7 mouse cellular contexts compared by ENCODE assay signal in genomic region chr12:84771981-84772520, GRCm38 (mm10). TPM values are rescaled to one million over a fixed set of nuclear protein-coding genes. Genes with fewer than 3 reads are reported as not detected.
DNase-seq lines count a peak whose midpoint lies in the region; ATAC-seq lines count a peak whose summit lies in the region.

No protein-coding gene starts in this region.

- H3K9me3 ChIP-seq in lung, embryonic 16.5 days (ENCODE audit: control insufficient read depth, low read length) = no peaks in the 10 kb centered on the region
- H3K9me3 ChIP-seq in embryonic facial prominence, embryonic 12.5 days = no peaks in the 10 kb centered on the region
- H3K9me3 ChIP-seq in limb, embryonic 13.5 days = no peaks in the 10 kb centered on the region
- no peaks in the 10 kb centered on the region for H3K9me3 ChIP-seq in stomach, embryonic 14.5 days (ENCODE audit: control insufficient read depth, low read depth, low read length)

- peak overlapping the region; percentile 56 for H3K4me3 ChIP-seq in lung, embryonic 16.5 days (ENCODE audit: low read length)
- peak overlapping the region; percentile 78 for H3K4me3 ChIP-seq in embryonic facial prominence, embryonic 12.5 days
- peak overlapping the region; percentile 80 for H3K4me3 ChIP-seq in limb, embryonic 13.5 days
- H3K4me3 ChIP-seq in stomach, embryonic 14.5 days (ENCODE audit: low read depth, low read length) = peak overlapping the region; percentile 72

- H3K36me3 ChIP-seq in lung, embryonic 16.5 days (ENCODE audit: control insufficient read depth, insufficient read depth, low read length) = no peaks in the 10 kb centered on the region
- H3K36me3 ChIP-seq in embryonic facial prominence, embryonic 12.5 days = peaks cover 10% of the 10 kb centered on the region; the same call in 1 of the 2 replicates
- peaks cover 17% of the 10 kb centered on the region for H3K36me3 ChIP-seq in limb, embryonic 13.5 days
- H3K36me3 ChIP-seq in stomach, embryonic 14.5 days (ENCODE audit: control insufficient read depth, insufficient read depth, low read length) = no peaks in the 10 kb centered on the region

- H3K27ac ChIP-seq in lung, embryonic 16.5 days (ENCODE audit: low read length) = peak overlapping the region; percentile 88
- peak overlapping the region; percentile 97 for H3K27ac ChIP-seq in embryonic facial prominence, embryonic 12.5 days
- peak overlapping the region; percentile 94 for H3K27ac ChIP-seq in limb, embryonic 13.5 days
- peak overlapping the region; percentile 96 for H3K27ac ChIP-seq in stomach, embryonic 14.5 days (ENCODE audit: low read length)

- WGBS in lung, embryonic 16.5 days = 1% methylated on average over 10 of the region's 10 CpGs
- WGBS in embryonic facial prominence, embryonic 12.5 days = 4% methylated on average over 10 of the region's 10 CpGs
- WGBS in limb, embryonic 13.5 days = 3% methylated on average over 10 of the region's 10 CpGs
- WGBS in stomach, embryonic 14.5 days = 1% methylated on average over 10 of the region's 10 CpGs

- no peak for ATAC-seq in lung, embryonic 16.5 days (ENCODE audit: low read depth)
- no peak for ATAC-seq in embryonic facial prominence, embryonic 12.5 days (ENCODE audit: insufficient number of reproducible peaks, insufficient read depth, low FRiP score, low TSS enrichment)
- ATAC-seq in limb, embryonic 13.5 days (ENCODE audit: low FRiP score, low read depth) = no peak
- no peak for ATAC-seq in stomach, embryonic 14.5 days (ENCODE audit: insufficient number of reproducible peaks, insufficient read depth, low FRiP score, low read depth)
- no peak for ATAC-seq in CD4-positive, CD25-positive, alpha-beta regulatory T cell, adult 4 months

- peaks cover 23% of the 10 kb centered on the region for H3K4me1 ChIP-seq in lung, embryonic 16.5 days (replicated peaks; ENCODE audit: control insufficient read depth, insufficient read depth, low read length)
- H3K4me1 ChIP-seq in embryonic facial prominence, embryonic 12.5 days = peaks cover 20% of the 10 kb centered on the region
- peaks cover 30% of the 10 kb centered on the region for H3K4me1 ChIP-seq in limb, embryonic 13.5 days
- H3K4me1 ChIP-seq in stomach, embryonic 14.5 days (ENCODE audit: control insufficient read depth, insufficient read depth, low read length) = peaks cover 17% of the 10 kb centered on the region; the same call in 1 of the 2 replicates

- H3K27me3 ChIP-seq in lung, embryonic 16.5 days (ENCODE audit: control insufficient read depth, insufficient read depth, low read depth, low read length) = no peaks in the 10 kb centered on the region
- H3K27me3 ChIP-seq in embryonic facial prominence, embryonic 12.5 days = no peaks in the 10 kb centered on the region
- H3K27me3 ChIP-seq in limb, embryonic 13.5 days = no peaks in the 10 kb centered on the region
- no peaks in the 10 kb centered on the region for H3K27me3 ChIP-seq in stomach, embryonic 14.5 days (ENCODE audit: control insufficient read depth, insufficient read depth, low read length)

- H3K4me2 ChIP-seq in lung, embryonic 16.5 days (ENCODE audit: low read depth, low read length) = peak overlapping the region; percentile 61
- H3K4me2 ChIP-seq in embryonic facial prominence, embryonic 12.5 days (replicated peaks) = peak overlapping the region; percentile 75
- peak overlapping the region; percentile 72 for H3K4me2 ChIP-seq in limb, embryonic 13.5 days (replicated peaks)
- peak overlapping the region; percentile 72 for H3K4me2 ChIP-seq in stomach, embryonic 14.5 days (replicated peaks; ENCODE audit: low read depth, low read length)

- peak overlapping the region; percentile 72 for H3K9ac ChIP-seq in lung, embryonic 16.5 days (ENCODE audit: low read length)
- H3K9ac ChIP-seq in embryonic facial prominence, embryonic 12.5 days = peak overlapping the region; percentile 82
- H3K9ac ChIP-seq in limb, embryonic 13.5 days = peak overlapping the region; percentile 84
- H3K9ac ChIP-seq in stomach, embryonic 14.5 days (replicated peaks; ENCODE audit: low read depth, low read length) = peak overlapping the region; percentile 81

- no peak for DNase-seq in lung, postnatal 36 days
- DNase-seq in frontal cortex, adult 2 months (ENCODE audit: extremely low spot score in 1 of 2, low spot score in 1 of 2) = no peak

RNA-seq across cellular contexts. Expression of gene Npc2, which starts 0.9 kb away (rescaled TPM):
- 185 and 217 TPM in 2 replicates for polyA plus RNA-seq in lung, embryonic 16.5 days (2015; fragmentation: Nextera tagmentation; extraction: Ambion mirVana)
- polyA plus RNA-seq in embryonic facial prominence, embryonic 12.5 days (2016; fragmentation: Nextera tagmentation; extraction: Ambion mirVana) = 73.8 and 75.0 TPM in 2 replicates
- 78.9 and 79.4 TPM in 2 replicates for polyA plus RNA-seq in limb, embryonic 13.5 days (2015; fragmentation: Nextera tagmentation; extraction: Ambion mirVana)
- polyA plus RNA-seq in stomach, embryonic 14.5 days (2014; fragmentation: Nextera tagmentation; extraction: Ambion mirVana) = 66.2 and 66.6 TPM in 2 replicates
- polyA plus RNA-seq in frontal cortex, adult 2 months (2012; rRNA removed) = 40.0 and 45.9 TPM in 2 replicates
- polyA plus RNA-seq in CD4-positive, CD25-positive, alpha-beta regulatory T cell, adult 4 months (2017; shearing (Covaris generic)) = 100 to 1,000 TPM; 184 to 230 TPM

RNA-seq across cellular contexts. Expression of gene Isca2, which starts 1.0 kb away (rescaled TPM):
- polyA plus RNA-seq in lung, embryonic 16.5 days (2015; fragmentation: Nextera tagmentation; extraction: Ambion mirVana) = 133 and 148 TPM in 2 replicates
- 147 and 159 TPM in 2 replicates for polyA plus RNA-seq in embryonic facial prominence, embryonic 12.5 days (2016; fragmentation: Nextera tagmentation; extraction: Ambion mirVana)
- 152 and 153 TPM in 2 replicates for polyA plus RNA-seq in limb, embryonic 13.5 days (2015; fragmentation: Nextera tagmentation; extraction: Ambion mirVana)
- polyA plus RNA-seq in stomach, embryonic 14.5 days (2014; fragmentation: Nextera tagmentation; extraction: Ambion mirVana) = 122 and 137 TPM in 2 replicates
- 87.2 and 90.7 TPM in 2 replicates for polyA plus RNA-seq in frontal cortex, adult 2 months (2012; rRNA removed)
- polyA plus RNA-seq in CD4-positive, CD25-positive, alpha-beta regulatory T cell, adult 4 months (2017; shearing (Covaris generic)) = 100 to 1,000 TPM; 107 to 156 TPM
